Mouse (Mus musculus): ENCODE data around the gene Col16a1. TPM values are rescaled to one million over a fixed set of nuclear protein-coding genes. Genes with fewer than 3 reads are reported as not detected.
A peak's percentile ranks its signal among the peaks of the same experiment; 100 is the strongest.

Gene Col16a1
- polyA plus RNA-seq, 1 experiment from 2014 or later, result 47.7 TPM

DNA sequence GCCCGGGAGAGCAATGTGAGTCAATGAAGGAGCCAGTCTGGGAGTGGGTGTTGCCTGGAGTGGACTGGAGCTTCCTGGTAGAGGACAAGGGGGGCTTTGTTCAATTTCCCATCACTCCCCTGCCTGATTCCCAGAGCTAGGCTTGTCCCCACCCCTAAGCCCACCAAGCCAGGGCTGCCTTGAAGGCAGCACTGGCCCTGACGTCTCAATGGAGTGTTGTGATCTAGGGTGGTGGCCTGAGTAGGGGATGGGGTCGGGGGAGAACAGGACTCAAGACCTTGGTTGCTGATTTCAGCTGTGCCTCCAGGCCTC lies 8.3 kb downstream of the Col16a1 start:
- WGBS, result 67% methylated on average over 3 of the region's 3 CpGs
- H3K36me3 ChIP-seq (ENCODE audit: control insufficient read depth, insufficient read depth, low read length), result peaks cover 7% of the 10 kb centered on the region; the same call in 1 of the 2 replicates
- no peaks in the 10 kb centered on the region for H3K27me3 ChIP-seq (ENCODE audit: control insufficient read depth, insufficient read depth, low read length)
- no peaks in the 10 kb centered on the region for H3K4me1 ChIP-seq (replicated peaks; ENCODE audit: control insufficient read depth, insufficient read depth)
- TF ChIP-seq EP300 (optimal IDR thresholded peaks at IDR 0.05), result no peak
- TF ChIP-seq CTCF (IDR thresholded peaks at IDR 0.05; ENCODE audit: low read depth), result no peak
- H3K4me3 ChIP-seq (ENCODE audit: low read depth, low read length), result no peak overlapping the region
- DNase-seq (ENCODE audit: low spot score), result no peak
- H3K9me3 ChIP-seq (ENCODE audit: control insufficient read depth, low read length), result no peaks in the 10 kb centered on the region
- no peak for ATAC-seq (ENCODE audit: low FRiP score, low TSS enrichment)
- no peak overlapping the region for H3K9ac ChIP-seq (ENCODE audit: low read length)
- H3K27ac ChIP-seq (replicated peaks), result peak overlapping the region; percentile 13; the same call in 1 of the 2 replicates
- H3K4me2 ChIP-seq (replicated peaks; ENCODE audit: low read depth), result no peak overlapping the region

DNA sequence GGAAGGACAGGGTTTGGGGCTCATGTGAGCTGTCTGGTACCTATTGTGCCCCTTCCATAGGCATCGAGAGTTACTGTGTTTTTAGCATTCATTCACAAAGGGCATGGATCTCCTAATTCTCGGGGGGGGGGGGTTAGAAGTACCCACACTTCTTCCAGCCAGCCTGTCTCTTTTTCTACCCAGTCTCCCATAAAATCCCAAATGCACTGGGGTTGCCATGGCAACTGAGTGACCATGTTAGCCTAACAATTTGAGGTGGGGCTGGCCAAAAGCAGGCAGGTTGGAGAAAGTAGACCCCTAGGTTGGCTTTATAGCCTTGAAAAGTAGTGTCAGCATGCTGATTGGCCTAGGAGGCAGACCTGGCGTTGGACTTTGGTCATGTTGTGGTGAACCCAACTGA lies 8.8 kb downstream of the Col16a1 start:
- Histone ChIP-seq H3K9ac (ENCODE audit: low read length) (no peak overlapping the region), H3K27me3 (ENCODE audit: control insufficient read depth, insufficient read depth, low read length) (no peaks in the 10 kb centered on the region), H3K4me2 (replicated peaks; ENCODE audit: low read depth) (no peak overlapping the region), H3K9me3 (ENCODE audit: control insufficient read depth, low read length) (no peaks in the 10 kb centered on the region), H3K27ac (replicated peaks) (peak overlapping the region; percentile 13; the same call in 1 of the 2 replicates), H3K4me3 (ENCODE audit: low read depth, low read length) (no peak overlapping the region), H3K36me3 (ENCODE audit: control insufficient read depth, insufficient read depth, low read length) (peaks cover 7% of the 10 kb centered on the region; the same call in 1 of the 2 replicates), H3K4me1 (replicated peaks; ENCODE audit: control insufficient read depth, insufficient read depth) (no peaks in the 10 kb centered on the region)
- ATAC-seq (ENCODE audit: low FRiP score, low TSS enrichment) (no peak), DNase-seq (ENCODE audit: low spot score) (no peak)
- TF ChIP-seq CTCF (IDR thresholded peaks at IDR 0.05; ENCODE audit: low read depth) (no peak), EP300 (optimal IDR thresholded peaks at IDR 0.05) (no peak)
- 80% methylated on average over 3 of the region's 3 CpGs for WGBS

DNA sequence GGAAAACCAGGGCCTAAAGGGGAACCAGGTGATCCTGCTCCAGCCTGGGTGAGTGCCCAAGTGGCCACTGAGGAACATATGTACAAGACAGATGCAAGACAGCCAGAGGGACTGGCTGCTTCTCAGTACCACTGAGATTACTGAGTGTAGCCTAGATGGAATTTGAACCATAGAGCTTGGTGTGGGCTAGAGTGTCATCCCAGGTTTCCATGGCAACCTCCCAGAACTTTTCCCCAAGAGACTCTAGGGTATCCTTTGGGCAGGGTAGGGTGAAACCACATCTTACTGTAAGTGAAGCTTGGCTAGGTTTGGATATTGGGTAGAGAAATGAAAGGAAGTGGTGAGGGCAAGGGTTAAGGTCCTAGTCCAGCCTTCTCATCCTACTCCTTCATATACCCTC lies 13.3 kb downstream of the Col16a1 start:
- H3K9me3 ChIP-seq (ENCODE audit: control insufficient read depth, low read length), result no peaks in the 10 kb centered on the region
- ATAC-seq (ENCODE audit: low FRiP score, low TSS enrichment) (no peak), DNase-seq (ENCODE audit: low spot score) (no peak)
- H3K27me3 ChIP-seq (ENCODE audit: control insufficient read depth, insufficient read depth, low read length), result no peaks in the 10 kb centered on the region
- no peak overlapping the region for H3K4me2 ChIP-seq (replicated peaks; ENCODE audit: low read depth)
- H3K36me3 ChIP-seq (ENCODE audit: control insufficient read depth, insufficient read depth, low read length), result peaks cover 7% of the 10 kb centered on the region; the same call in 1 of the 2 replicates
- H3K9ac ChIP-seq (ENCODE audit: low read length), result no peak overlapping the region
- H3K4me3 ChIP-seq (ENCODE audit: low read depth, low read length), result no peak overlapping the region
- H3K4me1 ChIP-seq (replicated peaks; ENCODE audit: control insufficient read depth, insufficient read depth), result no peaks in the 10 kb centered on the region
- H3K27ac ChIP-seq (replicated peaks), result no peak overlapping the region
- TF ChIP-seq EP300 (optimal IDR thresholded peaks at IDR 0.05) (no peak), CTCF (IDR thresholded peaks at IDR 0.05; ENCODE audit: low read depth) (no peak)

DNA sequence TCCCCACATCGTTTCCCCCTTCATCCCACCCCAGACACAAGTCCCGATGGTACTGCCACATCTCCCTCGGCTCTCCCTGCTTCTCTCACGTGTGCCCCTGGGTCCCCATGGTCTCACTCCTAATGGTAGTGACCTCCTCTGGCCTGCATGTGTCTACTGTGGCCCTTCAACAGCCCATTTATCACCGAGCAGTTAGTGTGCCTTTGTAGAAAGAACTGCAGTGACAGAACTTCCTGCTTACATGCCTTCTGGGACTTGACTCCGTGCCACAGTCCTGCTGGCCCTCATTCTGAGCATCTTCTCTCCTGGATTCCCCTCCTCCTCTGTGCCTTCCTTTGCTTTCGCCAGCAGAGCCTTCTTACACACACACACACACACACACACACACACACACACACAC lies 15.6 kb downstream of the Col16a1 start:
- ATAC-seq (ENCODE audit: low FRiP score, low TSS enrichment) (no peak), DNase-seq (ENCODE audit: low spot score) (no peak)
- TF ChIP-seq EP300 (optimal IDR thresholded peaks at IDR 0.05) (no peak), CTCF (IDR thresholded peaks at IDR 0.05; ENCODE audit: low read depth) (no peak)
- 51% methylated on average over 7 of the region's 7 CpGs for WGBS
- H3K27me3 ChIP-seq (ENCODE audit: control insufficient read depth, insufficient read depth, low read length), result no peaks in the 10 kb centered on the region
- peaks cover 7% of the 10 kb centered on the region; the same call in 1 of the 2 replicates for H3K36me3 ChIP-seq (ENCODE audit: control insufficient read depth, insufficient read depth, low read length)
- no peak overlapping the region for H3K4me3 ChIP-seq (ENCODE audit: low read depth, low read length)
- no peaks in the 10 kb centered on the region for H3K4me1 ChIP-seq (replicated peaks; ENCODE audit: control insufficient read depth, insufficient read depth)
- H3K27ac ChIP-seq (replicated peaks), result peak overlapping the region; percentile 35; the same call in 1 of the 2 replicates
- H3K4me2 ChIP-seq (replicated peaks; ENCODE audit: low read depth), result no peak overlapping the region
- H3K9me3 ChIP-seq (ENCODE audit: control insufficient read depth, low read length), result no peaks in the 10 kb centered on the region
- H3K9ac ChIP-seq (ENCODE audit: low read length), result no peak overlapping the region

DNA sequence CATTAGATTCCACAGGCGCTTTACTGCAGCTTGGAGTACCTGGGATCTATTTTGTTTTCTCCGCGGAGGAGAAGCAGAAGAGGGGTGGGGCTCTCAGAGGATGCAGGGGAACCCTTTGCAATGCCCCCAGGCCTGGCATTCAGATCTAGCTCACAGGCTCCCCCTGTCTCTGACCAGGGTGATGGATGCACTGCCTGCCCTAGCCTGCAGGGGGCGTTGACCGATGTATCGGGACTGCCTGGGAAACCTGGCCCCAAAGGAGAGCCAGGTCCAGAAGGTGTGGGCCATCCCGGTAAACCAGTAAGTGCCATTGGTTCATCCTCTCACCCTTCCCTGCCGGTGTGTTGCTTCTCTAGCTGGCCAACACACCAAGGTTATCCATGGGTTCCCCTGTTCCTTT lies 19.2 kb downstream of the Col16a1 start:
- Histone ChIP-seq H3K9ac (ENCODE audit: low read length) (no peak overlapping the region), H3K9me3 (ENCODE audit: control insufficient read depth, low read length) (no peaks in the 10 kb centered on the region), H3K36me3 (ENCODE audit: control insufficient read depth, insufficient read depth, low read length) (no peaks in the 10 kb centered on the region), H3K4me1 (replicated peaks; ENCODE audit: control insufficient read depth, insufficient read depth) (no peaks in the 10 kb centered on the region), H3K4me2 (replicated peaks; ENCODE audit: low read depth) (no peak overlapping the region), H3K27ac (replicated peaks) (no peak overlapping the region), H3K27me3 (ENCODE audit: control insufficient read depth, insufficient read depth, low read length) (no peaks in the 10 kb centered on the region), H3K4me3 (ENCODE audit: low read depth, low read length) (no peak overlapping the region)
- WGBS, result 24% methylated on average over 8 of the region's 8 CpGs
- ATAC-seq (ENCODE audit: low FRiP score, low TSS enrichment) (no peak; the same call in 1 of the 2 replicates), DNase-seq (ENCODE audit: low spot score) (peak; percentile 68)
- peak; percentile 88 for TF ChIP-seq CTCF (IDR thresholded peaks at IDR 0.05; ENCODE audit: low read depth)
- TF ChIP-seq EP300 (optimal IDR thresholded peaks at IDR 0.05), result no peak

DNA sequence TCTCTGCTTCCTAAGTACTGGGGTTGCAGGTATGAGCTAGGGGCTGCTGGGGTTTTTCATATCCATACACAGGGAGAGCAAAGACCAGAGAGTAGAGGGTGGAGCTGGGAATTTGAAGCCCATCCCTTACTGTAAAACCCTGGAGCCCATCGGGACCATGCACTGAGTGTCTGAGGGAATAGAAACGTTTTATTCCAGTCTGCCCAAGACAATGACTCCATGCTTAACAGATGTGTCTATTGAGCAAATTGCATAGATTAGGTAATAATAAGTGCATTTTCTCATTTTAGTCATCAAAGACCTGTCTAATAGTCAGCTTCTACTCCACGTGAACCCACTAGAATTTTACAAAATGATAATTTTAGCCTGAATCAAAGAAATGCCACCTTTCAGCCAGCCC lies 22.9 kb downstream of the Col16a1 start:
- TF ChIP-seq CTCF (IDR thresholded peaks at IDR 0.05; ENCODE audit: low read depth) (no peak), EP300 (optimal IDR thresholded peaks at IDR 0.05) (no peak)
- no peak for ATAC-seq (ENCODE audit: low FRiP score, low TSS enrichment)
- no peaks in the 10 kb centered on the region for H3K9me3 ChIP-seq (ENCODE audit: control insufficient read depth, low read length)
- no peak overlapping the region for H3K4me2 ChIP-seq (replicated peaks; ENCODE audit: low read depth)
- H3K36me3 ChIP-seq (ENCODE audit: control insufficient read depth, insufficient read depth, low read length), result no peaks in the 10 kb centered on the region
- no peak overlapping the region for H3K4me3 ChIP-seq (ENCODE audit: low read depth, low read length)
- DNase-seq (ENCODE audit: low spot score), result no peak
- H3K9ac ChIP-seq (ENCODE audit: low read length), result no peak overlapping the region
- H3K27ac ChIP-seq (replicated peaks), result no peak overlapping the region
- no peaks in the 10 kb centered on the region for H3K4me1 ChIP-seq (replicated peaks; ENCODE audit: control insufficient read depth, insufficient read depth)
- WGBS, result 56% methylated on average over 3 of the region's 3 CpGs
- no peaks in the 10 kb centered on the region for H3K27me3 ChIP-seq (ENCODE audit: control insufficient read depth, insufficient read depth, low read length)

Measured in stomach, postnatal 0 days (tissue).